Mouse (Mus musculus): ENCODE measurements at regions not wholly inside any gene's neighbourhood (a gene's known extent, or its start where the extent isn't known, plus 50 kb on each side); places are given as distances from the start of the nearest gene placed in this dataset.
A peak's percentile ranks its signal among the peaks of the same experiment; 100 is the strongest.

DNA sequence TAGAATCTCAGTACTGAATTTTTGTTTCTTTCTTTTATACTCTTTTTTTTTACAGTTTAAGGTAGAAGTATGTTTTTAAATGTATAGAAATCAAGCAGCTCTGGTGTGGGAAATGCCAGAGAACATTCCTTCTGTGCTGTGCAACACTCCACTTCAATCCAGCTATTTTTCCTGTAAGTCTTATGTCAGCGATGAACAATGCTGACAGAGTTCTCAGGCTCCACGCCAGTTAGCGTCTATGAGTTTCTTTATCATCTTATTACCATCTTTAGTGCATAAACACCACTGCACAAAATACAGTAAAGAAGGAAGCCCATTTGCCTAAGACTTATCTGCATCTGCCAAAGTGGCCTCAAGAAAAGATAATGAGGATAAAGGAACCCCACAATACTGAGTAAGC is 223.0 kb upstream of the Rsrc1 start:
- no peak overlapping the region for H3K4me3 ChIP-seq (ENCODE audit: low read depth, low read length)
- 77% methylated on average over 3 of the region's 3 CpGs for WGBS
- no peaks in the 10 kb centered on the region for H3K36me3 ChIP-seq (ENCODE audit: control insufficient read depth, insufficient read depth, low read length)
- no peak for ATAC-seq
- no peaks in the 10 kb centered on the region for H3K27me3 ChIP-seq (ENCODE audit: control insufficient read depth, insufficient read depth, low read depth, low read length)
- H3K9ac ChIP-seq (ENCODE audit: low read depth, low read length) = no peak overlapping the region
- no peak overlapping the region for H3K27ac ChIP-seq (ENCODE audit: low read length)
- H3K9me3 ChIP-seq (replicated peaks; ENCODE audit: control insufficient read depth, low read length, poor library complexity, severe bottlenecking) = peaks cover 3% of the 10 kb centered on the region; the same call in 1 of the 2 replicates
- no peak overlapping the region for H3K4me2 ChIP-seq (ENCODE audit: low read length)
- H3K4me1 ChIP-seq (ENCODE audit: control insufficient read depth, insufficient read depth, low read length) = no peaks in the 10 kb centered on the region

DNA sequence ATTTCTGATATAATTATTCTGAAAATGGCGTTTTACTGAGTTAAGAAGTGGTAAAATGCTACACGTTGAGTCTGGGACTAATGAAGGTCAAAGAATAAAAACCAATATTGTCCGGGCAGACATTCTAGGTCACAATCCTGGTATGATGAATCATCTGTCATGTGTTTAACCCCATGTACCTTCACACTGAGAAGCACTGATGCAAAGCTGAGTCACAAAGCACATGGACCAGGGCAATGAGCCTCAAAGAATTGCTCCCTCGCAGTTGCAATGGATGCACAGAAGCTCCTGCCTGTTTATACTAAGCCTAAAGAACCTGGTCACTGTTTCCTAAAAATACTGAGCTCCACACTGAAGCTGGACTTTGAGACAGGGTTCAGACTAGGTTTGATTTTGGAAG is 221.3 kb upstream of the Rsrc1 start:
- H3K4me1 ChIP-seq (ENCODE audit: control insufficient read depth, insufficient read depth, low read length) = no peaks in the 10 kb centered on the region
- no peak overlapping the region for H3K27ac ChIP-seq (ENCODE audit: low read length)
- no peaks in the 10 kb centered on the region for H3K9me3 ChIP-seq (replicated peaks; ENCODE audit: control insufficient read depth, low read length, poor library complexity, severe bottlenecking)
- H3K4me3 ChIP-seq (ENCODE audit: low read depth, low read length) = no peak overlapping the region
- no peaks in the 10 kb centered on the region for H3K36me3 ChIP-seq (ENCODE audit: control insufficient read depth, insufficient read depth, low read length)
- H3K9ac ChIP-seq (ENCODE audit: low read depth, low read length) = no peak overlapping the region
- H3K27me3 ChIP-seq (ENCODE audit: control insufficient read depth, insufficient read depth, low read depth, low read length) = no peaks in the 10 kb centered on the region
- WGBS = 91% methylated on average over 4 of the region's 4 CpGs
- no peak for ATAC-seq
- H3K4me2 ChIP-seq (ENCODE audit: low read length) = no peak overlapping the region

DNA sequence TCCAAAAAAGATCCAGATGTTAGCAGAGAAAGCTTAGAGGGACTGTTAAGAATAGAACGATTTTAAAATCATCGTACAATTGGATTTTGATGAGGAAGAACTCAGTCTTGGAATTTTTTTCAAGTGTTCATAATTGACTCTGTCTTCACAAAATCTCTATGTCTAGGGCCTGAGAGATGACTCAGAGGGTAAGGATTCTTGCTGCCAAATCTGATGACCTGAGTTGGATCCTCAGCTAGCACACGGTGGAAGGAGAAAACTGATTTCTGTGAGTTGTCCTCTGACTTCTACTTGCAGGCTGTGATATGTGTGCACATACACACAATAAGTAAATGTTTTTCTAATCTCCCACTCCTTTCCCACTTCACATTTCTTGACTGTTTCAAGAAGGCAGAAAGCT is 218.7 kb upstream of the Rsrc1 start:
- 91% methylated on average over 3 of the region's 3 CpGs for WGBS
- H3K36me3 ChIP-seq (ENCODE audit: control insufficient read depth, insufficient read depth, low read length) = no peaks in the 10 kb centered on the region
- H3K9ac ChIP-seq (ENCODE audit: low read depth, low read length) = no peak overlapping the region
- H3K4me3 ChIP-seq (ENCODE audit: low read depth, low read length) = no peak overlapping the region
- H3K27me3 ChIP-seq (ENCODE audit: control insufficient read depth, insufficient read depth, low read depth, low read length) = no peaks in the 10 kb centered on the region
- H3K27ac ChIP-seq (ENCODE audit: low read length) = no peak overlapping the region
- no peak for ATAC-seq
- no peaks in the 10 kb centered on the region for H3K9me3 ChIP-seq (replicated peaks; ENCODE audit: control insufficient read depth, low read length, poor library complexity, severe bottlenecking)
- H3K4me2 ChIP-seq (ENCODE audit: low read length) = no peak overlapping the region
- no peaks in the 10 kb centered on the region for H3K4me1 ChIP-seq (ENCODE audit: control insufficient read depth, insufficient read depth, low read length)

DNA sequence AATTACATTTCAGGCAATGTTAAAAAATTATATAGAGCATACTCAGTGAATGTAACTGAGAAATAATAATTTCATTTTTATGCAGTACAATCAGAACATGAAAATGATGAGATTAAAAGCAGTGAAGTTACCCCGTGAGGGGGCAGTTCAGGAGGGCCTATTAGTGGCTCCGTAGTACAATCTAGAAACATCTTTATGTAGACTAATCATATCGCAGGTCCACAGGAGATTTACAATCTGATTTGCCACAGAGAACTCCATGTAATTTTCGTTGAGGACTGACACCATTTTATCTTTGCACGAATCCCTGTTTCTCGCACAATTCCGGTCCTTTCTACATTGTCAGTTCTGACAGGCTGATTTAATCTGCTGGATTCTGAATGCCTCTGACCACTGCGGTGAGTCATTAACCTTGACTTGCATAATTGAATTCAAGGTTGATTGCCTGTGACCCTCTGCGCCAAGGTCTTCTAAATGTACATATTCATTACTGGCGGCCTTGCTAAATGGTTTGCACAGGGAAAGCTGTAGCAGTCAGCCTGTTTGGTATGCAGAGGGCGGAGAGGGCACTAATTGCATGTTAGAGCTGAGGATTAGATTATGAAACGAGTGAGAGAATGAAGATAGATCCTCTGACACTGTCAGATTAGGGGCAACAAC is 183.7 kb upstream of the Rsrc1 start:
- Histone ChIP-seq H3K27me3 (ENCODE audit: control insufficient read depth, insufficient read depth, low read depth, low read length) (no peaks in the 10 kb centered on the region), H3K4me2 (ENCODE audit: low read length) (peak overlapping the region; percentile 34; the same call in 1 of the 2 replicates)
- ATAC-seq = peak; percentile 72; the same call in 1 of the 2 replicates

DNA sequence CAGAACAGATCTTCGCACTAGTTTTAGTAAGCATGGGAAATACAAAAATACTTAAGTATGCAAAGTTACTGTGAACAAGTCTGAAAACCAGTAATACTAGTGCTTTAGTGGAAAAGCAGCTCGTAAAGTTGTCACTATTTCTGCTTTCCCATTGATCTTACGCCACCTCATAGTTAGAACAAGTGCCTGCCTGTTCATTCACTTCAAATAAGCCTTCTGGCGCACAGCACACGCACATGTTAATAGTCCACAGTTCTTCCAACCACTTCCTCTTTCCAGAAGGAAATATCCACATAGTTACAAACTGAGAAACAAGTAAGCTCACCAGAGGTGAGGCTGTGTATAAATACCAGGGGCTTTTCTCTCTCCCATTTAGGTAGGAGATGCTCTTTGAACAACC is 182.9 kb upstream of the Rsrc1 start:
- Histone ChIP-seq H3K4me3 (ENCODE audit: low read depth, low read length) (no peak overlapping the region), H3K9ac (ENCODE audit: low read depth, low read length) (no peak overlapping the region), H3K36me3 (ENCODE audit: control insufficient read depth, insufficient read depth, low read length) (no peaks in the 10 kb centered on the region), H3K4me1 (ENCODE audit: control insufficient read depth, insufficient read depth, low read length) (peaks cover 6% of the 10 kb centered on the region; the same call in 1 of the 2 replicates), H3K27ac (ENCODE audit: low read length) (no peak overlapping the region), H3K9me3 (replicated peaks; ENCODE audit: control insufficient read depth, low read length, poor library complexity, severe bottlenecking) (no peaks in the 10 kb centered on the region), H3K27me3 (ENCODE audit: control insufficient read depth, insufficient read depth, low read depth, low read length) (no peaks in the 10 kb centered on the region), H3K4me2 (ENCODE audit: low read length) (no peak overlapping the region)
- ATAC-seq = no peak
- WGBS = 64% methylated on average over 5 of the region's 5 CpGs

More for the DNA sequence above, 183.7 kb upstream of the Rsrc1 start:
- WGBS = 27% methylated on average over 12 of the region's 12 CpGs
- Histone ChIP-seq H3K27ac (ENCODE audit: low read length) (no peak overlapping the region), H3K4me3 (ENCODE audit: low read depth, low read length) (no peak overlapping the region), H3K9ac (ENCODE audit: low read depth, low read length) (peak overlapping the region; percentile 51; the same call in 1 of the 2 replicates), H3K9me3 (replicated peaks; ENCODE audit: control insufficient read depth, low read length, poor library complexity, severe bottlenecking) (no peaks in the 10 kb centered on the region), H3K4me1 (ENCODE audit: control insufficient read depth, insufficient read depth, low read length) (peaks cover 6% of the 10 kb centered on the region; the same call in 1 of the 2 replicates), H3K36me3 (ENCODE audit: control insufficient read depth, insufficient read depth, low read length) (no peaks in the 10 kb centered on the region)

DNA sequence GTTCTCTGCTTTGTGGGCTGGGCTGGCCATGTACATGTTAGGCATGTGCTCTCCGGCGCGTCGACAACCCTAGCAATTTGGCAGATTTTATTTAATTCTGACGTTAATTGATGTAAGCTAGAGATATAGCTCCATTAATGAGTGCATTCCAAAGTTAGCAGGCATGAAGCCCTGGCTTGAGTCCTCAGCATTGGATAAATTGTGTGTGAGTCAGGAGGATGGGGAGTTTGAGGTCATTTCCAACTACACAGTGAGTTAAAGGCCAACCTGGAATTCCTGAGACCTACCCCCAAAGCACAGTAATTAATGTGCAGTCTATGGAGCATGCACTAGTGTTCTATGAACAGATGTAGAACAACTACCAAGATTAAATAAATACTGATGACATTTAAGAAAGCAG is 178.7 kb upstream of the Rsrc1 start:
- 88% methylated on average over 5 of the region's 5 CpGs for WGBS
- Histone ChIP-seq H3K4me3 (ENCODE audit: low read depth, low read length) (no peak overlapping the region), H3K9ac (ENCODE audit: low read depth, low read length) (no peak overlapping the region), H3K27ac (ENCODE audit: low read length) (no peak overlapping the region), H3K4me2 (ENCODE audit: low read length) (no peak overlapping the region), H3K27me3 (ENCODE audit: control insufficient read depth, insufficient read depth, low read depth, low read length) (no peaks in the 10 kb centered on the region), H3K4me1 (ENCODE audit: control insufficient read depth, insufficient read depth, low read length) (peaks cover 5% of the 10 kb centered on the region; the same call in 1 of the 2 replicates), H3K9me3 (replicated peaks; ENCODE audit: control insufficient read depth, low read length, poor library complexity, severe bottlenecking) (no peaks in the 10 kb centered on the region), H3K36me3 (ENCODE audit: control insufficient read depth, insufficient read depth, low read length) (no peaks in the 10 kb centered on the region)
- ATAC-seq = no peak

DNA sequence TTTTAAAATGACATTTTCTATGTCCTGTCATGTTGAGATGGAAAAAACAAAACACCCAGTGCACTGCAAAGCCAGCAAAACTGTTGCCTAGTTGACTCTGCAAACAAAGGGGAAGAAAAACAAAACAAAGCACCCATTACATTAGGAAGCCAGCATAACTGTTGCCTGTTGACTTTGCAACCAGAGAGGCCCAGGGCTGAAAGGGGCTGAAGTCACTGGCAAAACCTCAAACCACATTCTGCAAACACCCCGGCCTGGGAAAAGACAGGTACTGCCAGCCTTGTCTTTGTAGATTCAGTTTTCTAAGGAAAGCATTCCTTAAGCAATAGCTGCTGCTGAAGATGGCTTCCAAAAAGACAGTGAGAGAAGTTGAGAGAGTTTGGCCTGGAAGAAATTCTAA is 175.0 kb upstream of the Rsrc1 start:
- Histone ChIP-seq H3K4me1 (ENCODE audit: control insufficient read depth, insufficient read depth, low read length) (no peaks in the 10 kb centered on the region), H3K4me2 (ENCODE audit: low read length) (no peak overlapping the region), H3K36me3 (ENCODE audit: control insufficient read depth, insufficient read depth, low read length) (no peaks in the 10 kb centered on the region), H3K27ac (ENCODE audit: low read length) (no peak overlapping the region), H3K4me3 (ENCODE audit: low read depth, low read length) (no peak overlapping the region), H3K9ac (ENCODE audit: low read depth, low read length) (no peak overlapping the region), H3K27me3 (ENCODE audit: control insufficient read depth, insufficient read depth, low read depth, low read length) (no peaks in the 10 kb centered on the region), H3K9me3 (replicated peaks; ENCODE audit: control insufficient read depth, low read length, poor library complexity, severe bottlenecking) (no peaks in the 10 kb centered on the region)
- no peak for ATAC-seq
- 83% methylated on average over 1 of the region's 1 CpGs for WGBS

DNA sequence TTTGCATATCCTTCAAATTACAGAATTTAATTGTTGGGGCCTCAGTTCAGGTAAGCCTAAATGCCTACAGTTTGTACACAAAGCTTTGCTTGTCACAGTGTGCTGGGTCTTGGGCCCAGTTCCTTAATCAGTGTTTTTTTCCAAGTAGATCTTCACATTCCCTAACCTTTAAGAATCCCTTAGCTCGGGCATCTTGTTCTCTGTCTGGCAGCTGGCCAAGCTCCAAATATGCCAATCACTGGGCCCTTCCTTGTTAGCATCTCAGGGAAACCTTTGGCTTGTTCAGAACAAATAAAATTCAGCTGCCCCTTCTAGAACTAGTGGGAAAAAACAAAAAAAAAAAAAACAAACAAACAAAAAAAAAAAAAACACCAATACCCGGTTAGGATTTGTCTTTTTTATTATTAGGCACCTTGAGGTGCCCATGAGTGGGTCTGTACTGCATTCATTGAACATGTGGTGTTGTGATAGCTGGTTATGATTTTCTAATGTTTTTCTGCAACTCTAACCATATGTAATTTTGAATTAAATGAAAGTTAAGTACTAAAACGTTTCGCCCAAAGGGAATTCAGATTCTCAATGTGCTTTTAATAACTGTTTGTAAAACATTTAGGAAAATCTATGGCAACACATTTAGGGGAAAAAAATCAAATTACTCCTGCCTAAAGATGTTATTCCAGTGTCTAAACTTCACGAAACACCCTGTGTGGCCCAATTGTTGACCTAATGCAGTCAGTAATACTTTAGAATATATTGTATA is 168.3 kb upstream of the Rsrc1 start:
- Histone ChIP-seq H3K4me3 (ENCODE audit: low read depth, low read length) (no peak overlapping the region), H3K27me3 (ENCODE audit: control insufficient read depth, insufficient read depth, low read depth, low read length) (no peaks in the 10 kb centered on the region), H3K27ac (ENCODE audit: low read length) (no peak overlapping the region), H3K9me3 (replicated peaks; ENCODE audit: control insufficient read depth, low read length, poor library complexity, severe bottlenecking) (no peaks in the 10 kb centered on the region), H3K36me3 (ENCODE audit: control insufficient read depth, insufficient read depth, low read length) (no peaks in the 10 kb centered on the region), H3K9ac (ENCODE audit: low read depth, low read length) (no peak overlapping the region), H3K4me2 (ENCODE audit: low read length) (no peak overlapping the region), H3K4me1 (ENCODE audit: control insufficient read depth, insufficient read depth, low read length) (peaks cover 3% of the 10 kb centered on the region; the same call in 1 of the 2 replicates)
- 0 out of 2 replicates have a peak, but pooled peaks have one; percentile 39 for ATAC-seq
- 69% methylated on average over 5 of the region's 5 CpGs for WGBS

DNA sequence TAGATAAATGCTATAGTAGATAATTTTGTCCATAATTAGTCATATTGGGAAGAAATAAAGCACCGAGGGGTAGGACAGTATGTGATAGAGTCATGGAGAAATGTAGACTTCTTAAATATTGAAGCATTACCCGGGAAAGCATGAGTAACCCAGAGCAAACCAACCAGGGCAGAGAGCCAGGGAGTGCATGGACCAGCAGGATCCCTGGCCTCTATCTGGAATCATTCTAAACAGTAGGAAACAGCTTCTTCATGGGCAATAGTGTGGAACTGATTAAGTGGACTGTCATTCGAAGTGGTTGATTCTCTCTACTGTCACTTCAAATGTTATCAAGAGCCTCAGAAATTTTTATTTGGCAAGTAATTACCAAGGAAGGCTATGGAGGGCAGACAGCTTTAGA is 155.4 kb upstream of the Rsrc1 start:
- H3K27ac ChIP-seq (ENCODE audit: low read length) = no peak overlapping the region
- H3K4me1 ChIP-seq (ENCODE audit: control insufficient read depth, insufficient read depth, low read length) = no peaks in the 10 kb centered on the region
- no peak for ATAC-seq
- 85% methylated on average over 3 of the region's 3 CpGs for WGBS
- H3K4me3 ChIP-seq (ENCODE audit: low read depth, low read length) = no peak overlapping the region
- H3K27me3 ChIP-seq (ENCODE audit: control insufficient read depth, insufficient read depth, low read depth, low read length) = no peaks in the 10 kb centered on the region
- H3K36me3 ChIP-seq (ENCODE audit: control insufficient read depth, insufficient read depth, low read length) = no peaks in the 10 kb centered on the region
- no peak overlapping the region for H3K9ac ChIP-seq (ENCODE audit: low read depth, low read length)
- no peak overlapping the region for H3K4me2 ChIP-seq (ENCODE audit: low read length)
- H3K9me3 ChIP-seq (replicated peaks; ENCODE audit: control insufficient read depth, low read length, poor library complexity, severe bottlenecking) = no peaks in the 10 kb centered on the region

Measured in midbrain, embryonic 16.5 days (tissue).